Comparison of ENCODE assay signal across 15 mouse cellular contexts in genomic region chr12:36423677-36424076, GRCm38 (mm10). TPM values are rescaled to one million over a fixed set of nuclear protein-coding genes. Genes with fewer than 3 reads are reported as not detected.
A peak's percentile ranks its signal among the peaks of the same experiment; 100 is the strongest.
DNase-seq lines count a peak whose midpoint lies in the region; ATAC-seq and TF ChIP-seq lines count a peak whose summit lies in the region.
"Had no signal": no experiment of that assay in that cellular context is flagged by ENCODE, and none has a peak within 500 bp of the region (broad histone marks: within the 10 kb centered on the region; RNA-seq: fewer than 3 reads in every experiment).

No protein-coding gene starts in this region.

- TF ChIP-seq RAD21 in CH12.LX (IDR thresholded peaks at IDR 0.05; ENCODE audit: low read depth, low read length): no peak

- H3K79me2 ChIP-seq in CH12.LX (replicated peaks; ENCODE audit: control insufficient read depth, extremely low read depth, insufficient read depth, poor library complexity, severe bottlenecking): no peaks in the 10 kb centered on the region

- no peak overlapping the region for H3K4me3 ChIP-seq in CH12.LX (replicated peaks in 1 of 3; ENCODE audit: low read depth in 2 of 3, low read length in 2 of 3, poor library complexity in 1 of 3)
- H3K4me3 ChIP-seq in embryonic facial prominence, embryonic 15.5 days (replicated peaks): no peak overlapping the region
- no peak overlapping the region for H3K4me3 ChIP-seq in kidney, postnatal 0 days (replicated peaks; ENCODE audit: low read depth, low read length)
- no peak overlapping the region for H3K4me3 ChIP-seq in heart, embryonic 10.5 days
- H3K4me3 ChIP-seq: limb, embryonic 12.5 days; myocyte had no signal

- no peak for ATAC-seq in embryonic facial prominence, embryonic 15.5 days (ENCODE audit: insufficient number of reproducible peaks, low FRiP score, low TSS enrichment, low read depth)
- ATAC-seq in kidney, postnatal 0 days (replicated peaks; ENCODE audit: low FRiP score, low read depth): peak; percentile 87; the same call in 1 of the 2 replicates
- ATAC-seq: forebrain, embryonic 16.5 days; Patski had no signal

- no peaks in the 10 kb centered on the region; a peak in 1 of 4 replicates for H3K4me1 ChIP-seq in CH12.LX (ENCODE audit: control insufficient read depth in 1 of 2, insufficient read depth in 2 of 2)
- H3K4me1 ChIP-seq in embryonic facial prominence, embryonic 15.5 days: 0 out of 2 replicates have a peak, but pooled peaks cover 5% of the 10 kb centered on the region
- peaks cover 8% of the 10 kb centered on the region for H3K4me1 ChIP-seq in kidney, postnatal 0 days (replicated peaks; ENCODE audit: insufficient read depth, low read length)
- no peaks in the 10 kb centered on the region for H3K4me1 ChIP-seq in heart, embryonic 10.5 days

- 42% methylated on average over 10 of the region's 10 CpGs for WGBS in embryonic facial prominence, embryonic 15.5 days
- WGBS in kidney, postnatal 0 days: 30% methylated on average over 10 of the region's 10 CpGs
- whole genome bisulfite sequencing in heart, embryonic 10.5 days: 81% methylated on average over 10 of the region's 10 CpGs

- TF ChIP-seq POLR2A in CH12.LX (IDR thresholded peaks at IDR 0.05; ENCODE audit: low read depth, low read length): no peak

- DNase-seq in CH12.LX (ENCODE audit: extremely low read depth): no peak
- DNase-seq in adrenal gland, postnatal 36 days: peak; percentile 6 to 8
- peak; percentile 54 for DNase-seq in kidney, postnatal 0 days (ENCODE audit: low spot score)
- no peak for DNase-seq in left cerebral cortex, adult 9 months (ENCODE audit: low spot score in 2 of 2)
- DNase-seq in spleen, postnatal 10 days (ENCODE audit: low spot score in 2 of 2): no peak
- no peak for DNase-seq in spleen, postnatal 4 days (ENCODE audit: low spot score in 2 of 2)
- DNase-seq in heart, embryonic 10.5 days (ENCODE audit: low spot score): no peak
- DNase-seq: heart, postnatal 14 days; lung, adult 18-20 months had no signal

- peak overlapping the region; percentile 93 for H3K4me2 ChIP-seq in CH12.LX (ENCODE audit: insufficient read depth, low read depth, poor library complexity, severe bottlenecking)
- no peak overlapping the region for H3K4me2 ChIP-seq in embryonic facial prominence, embryonic 15.5 days (replicated peaks)
- H3K4me2 ChIP-seq in kidney, postnatal 0 days (ENCODE audit: low read length): peak overlapping the region; percentile 0; the same call in 1 of the 2 replicates
- H3K4me2 ChIP-seq: limb, embryonic 12.5 days had no signal

- H3K36me3 ChIP-seq in CH12.LX (replicated peaks in 1 of 2; ENCODE audit: control insufficient read depth in 1 of 2, insufficient read depth in 1 of 2, low read length in 1 of 2): no peaks in the 10 kb centered on the region
- no peaks in the 10 kb centered on the region for H3K36me3 ChIP-seq in embryonic facial prominence, embryonic 15.5 days
- H3K36me3 ChIP-seq in kidney, postnatal 0 days (ENCODE audit: insufficient read depth, low read length): no peaks in the 10 kb centered on the region
- H3K36me3 ChIP-seq in heart, embryonic 10.5 days: no peaks in the 10 kb centered on the region
- H3K36me3 ChIP-seq: limb, embryonic 12.5 days had no signal

- no peaks in the 10 kb centered on the region for H3K27me3 ChIP-seq in CH12.LX (replicated peaks)
- H3K27me3 ChIP-seq in embryonic facial prominence, embryonic 15.5 days: no peaks in the 10 kb centered on the region
- no peaks in the 10 kb centered on the region for H3K27me3 ChIP-seq in kidney, postnatal 0 days (ENCODE audit: insufficient read depth, low read length)
- H3K27me3 ChIP-seq in heart, embryonic 10.5 days (ENCODE audit: insufficient read depth, poor library complexity, severe bottlenecking): no peaks in the 10 kb centered on the region
- H3K27me3 ChIP-seq: limb, embryonic 12.5 days; Patski had no signal

- no peak overlapping the region for H3K27ac ChIP-seq in CH12.LX (ENCODE audit: insufficient read depth, low read depth)
- H3K27ac ChIP-seq in embryonic facial prominence, embryonic 15.5 days (replicated peaks): peak overlapping the region; percentile 51; the same call in 1 of the 2 replicates
- peak overlapping the region; percentile 63 for H3K27ac ChIP-seq in kidney, postnatal 0 days
- no peak overlapping the region for H3K27ac ChIP-seq in heart, embryonic 10.5 days
- H3K27ac ChIP-seq: limb, embryonic 12.5 days had no signal

- no peak for TF ChIP-seq CTCF in CH12.LX (conservative IDR thresholded peaks at IDR 0.05 in 1 of 2, IDR thresholded peaks at IDR 0.05 in 1 of 2; ENCODE audit: low read depth in 2 of 2, low read length in 2 of 2)
- TF ChIP-seq CTCF in kidney, postnatal 0 days (IDR thresholded peaks at IDR 0.05; ENCODE audit: low read depth): no peak

- no peak; the same call in 1 of the 2 replicates for TF ChIP-seq EP300 in CH12.LX (IDR thresholded peaks at IDR 0.05; ENCODE audit: low read length)

- dilution Hi-C loops in CH12.LX (cut with MboI; ENCODE audit: extremely low pct_ligation_motif_present, extremely low pct_unique_long_range_greater_than_20kb, low sequenced_read_pairs): no loop called here

- H3K9ac ChIP-seq in CH12.LX (ENCODE audit: insufficient read depth, low read depth): peak overlapping the region; percentile 23
- H3K9ac ChIP-seq in embryonic facial prominence, embryonic 15.5 days: no peak overlapping the region
- 0 out of 2 replicates have a peak overlapping the region, but pooled peaks have one; percentile 9 for H3K9ac ChIP-seq in kidney, postnatal 0 days (ENCODE audit: low read depth, low read length)
- H3K9ac ChIP-seq: limb, embryonic 12.5 days had no signal

- H3K9me3 ChIP-seq in CH12.LX (replicated peaks; ENCODE audit: low read length): no peaks in the 10 kb centered on the region
- H3K9me3 ChIP-seq in embryonic facial prominence, embryonic 15.5 days (replicated peaks): no peaks in the 10 kb centered on the region
- H3K9me3 ChIP-seq in kidney, postnatal 0 days (replicated peaks; ENCODE audit: low read length): no peaks in the 10 kb centered on the region
- H3K9me3 ChIP-seq in heart, embryonic 10.5 days: no peaks in the 10 kb centered on the region
- H3K9me3 ChIP-seq: limb, embryonic 12.5 days had no signal

- in situ Hi-C loops in CH12.LX (cut with MboI; ENCODE audit: low pct_ligation_motif_present, low pct_unique_long_range_greater_than_20kb, low sequenced_read_pairs): no loop called here

TF ChIP-seq in CH12.LX, 34 proteins besides CTCF, POLR2A, EP300 and RAD21:
- TF ChIP-seq ELF1 (IDR thresholded peaks at IDR 0.05; ENCODE audit: low read depth, low read length) (no peak), MYC (IDR thresholded peaks at IDR 0.05; ENCODE audit: low read depth, low read length) (no peak), CHD2 (IDR thresholded peaks at IDR 0.05; ENCODE audit: low read length) (no peak), CHD1 (IDR thresholded peaks at IDR 0.05; ENCODE audit: low read depth, low read length) (no peak), SIN3A (IDR thresholded peaks at IDR 0.05; ENCODE audit: low read length) (no peak)

RNA-seq across cellular contexts. Expression of gene D630036H23Rik, which starts 41.7 kb away (rescaled TPM):
- total RNA-seq in CH12.LX (2012; rRNA removed): 0.25 and 0.34 TPM in 2 replicates
- 0.63 TPM in 1 of 2 replicates, not detected in the other for total RNA-seq in CH12.LX (2014; rRNA removed)
- 0.27 TPM in 1 of 2 replicates, not detected in the other for polyA plus RNA-seq in CH12.LX (2012; ENCODE audit: insufficient read length, low read depth)
- total RNA-seq in adrenal gland, postnatal 36 days (2021): 1 to 10 TPM; 1.3 to 2.0 TPM
- polyA plus RNA-seq in embryonic facial prominence, embryonic 15.5 days (2015; fragmentation: Nextera tagmentation; extraction: Ambion mirVana): 2.8 and 3.1 TPM in 2 replicates
- polyA plus RNA-seq in kidney, postnatal 0 days (2015; fragmentation: Nextera tagmentation; extraction: Ambion mirVana): 5.1 and 6.1 TPM in 2 replicates
- polyA plus RNA-seq in heart, embryonic 10.5 days (2016; fragmentation: Nextera tagmentation; extraction: Ambion mirVana): 0.62 and 0.88 TPM in 2 replicates
- total RNA-seq: megakaryocyte-erythroid progenitor cell, adult 5-6 weeks had no signal
- polyA plus RNA-seq: Patski had no signal

RNA-seq across cellular contexts. Expression of gene Ispd, which starts 42.4 kb away (rescaled TPM):
- total RNA-seq in CH12.LX (2012; rRNA removed) (0.42 and 0.51 TPM in 2 replicates), CH12.LX (2014; rRNA removed) (1.6 and 1.8 TPM in 2 replicates)
- 1.2 and 1.4 TPM in 2 replicates for polyA plus RNA-seq in CH12.LX (2012; ENCODE audit: insufficient read length, low read depth)
- total RNA-seq in adrenal gland, postnatal 36 days (2021): 10 to 100 TPM in 1 of 2 experiments, 1 to 10 TPM in 1; 7.8 to 10.1 TPM
- 13.3 and 15.8 TPM in 2 replicates for polyA plus RNA-seq in embryonic facial prominence, embryonic 15.5 days (2015; fragmentation: Nextera tagmentation; extraction: Ambion mirVana)
- 21.4 and 21.7 TPM in 2 replicates for polyA plus RNA-seq in kidney, postnatal 0 days (2015; fragmentation: Nextera tagmentation; extraction: Ambion mirVana)
- 9.9 and 10.2 TPM in 2 replicates for polyA plus RNA-seq in heart, embryonic 10.5 days (2016; fragmentation: Nextera tagmentation; extraction: Ambion mirVana)

Comparison
In these comparisons a context has a peak if more than half of its experiments do, and no peak if none do; other contexts are left out.
1. DNase-seq: peak in adrenal gland, postnatal 36 days (2 of 2) and kidney, postnatal 0 days (single experiment); none in CH12.LX (single experiment), left cerebral cortex, adult 9 months (0 of 2), spleen, postnatal 10 days (0 of 2), spleen, postnatal 4 days (0 of 2) and heart, embryonic 10.5 days (single experiment).
2. H3K27ac ChIP-seq: peak in embryonic facial prominence, embryonic 15.5 days (single experiment) and kidney, postnatal 0 days (single experiment); none in CH12.LX (single experiment) and heart, embryonic 10.5 days (single experiment).